Mouse (Mus musculus) heart, embryonic 16.5 days (tissue): ENCODE results near the gene Wdr35. TPM values are rescaled to one million over a fixed set of nuclear protein-coding genes. Genes with fewer than 3 reads are reported as not detected.
A peak's percentile ranks its signal among the peaks of the same experiment; 100 is the strongest.

Source experiments
- ATAC-seq: fragments of 200-750 bp; cut with Nextera tagmentation; replicated peaks from 2 replicates; pipeline ENCODE4 v1.8.0; 2017; ENCODE audit warnings: moderate number of reproducible peaks; ENCODE audit not compliant: insufficient read depth, low FRiP score; ENCODE audit errors: extremely low read depth
- H3K27ac ChIP-seq: fragments of 300-500 bp; sonication (generic); 2 replicates; pipeline ENCODE4 v1.5.1; 2014; ENCODE audit warnings: mild to moderate bottlenecking, low read length, control low read depth, moderate library complexity
- H3K27me3 ChIP-seq: fragments of 300-500 bp; sonication (generic); 2 replicates; pipeline ENCODE4 v1.6.1; 2014; ENCODE audit warnings: low read length, mixed read lengths; ENCODE audit not compliant: control insufficient read depth, insufficient read depth
- H3K36me3 ChIP-seq: fragments of 300-500 bp; sonication (generic); 2 replicates; pipeline ENCODE4 v1.6.1; 2014; ENCODE audit not compliant: control insufficient read depth, insufficient read depth
- H3K4me1 ChIP-seq: fragments of 300-500 bp; sonication (generic); 2 replicates; pipeline ENCODE4 v1.6.1; 2014; ENCODE audit warnings: low read length, mixed read lengths; ENCODE audit not compliant: control insufficient read depth, insufficient read depth
- H3K4me2 ChIP-seq: fragments of 300-500 bp; sonication (generic); 2 replicates; pipeline ENCODE4 v1.6.1; 2014; ENCODE audit warnings: low read depth, mild to moderate bottlenecking, control low read depth, low read length
- H3K4me3 ChIP-seq: fragments of 300-500 bp; sonication (generic); 2 replicates; pipeline ENCODE4 v1.5.1; 2014; ENCODE audit warnings: mild to moderate bottlenecking, control low read depth, low read length
- H3K9ac ChIP-seq: fragments of 300-500 bp; sonication (generic); 2 replicates; pipeline ENCODE4 v1.6.1; 2014; ENCODE audit warnings: low read length, control low read depth
- H3K9me3 ChIP-seq: fragments of 300-500 bp; sonication (generic); replicated peaks from 2 replicates; pipeline ENCODE4 v1.6.1; 2016; ENCODE audit warnings: low read length; ENCODE audit not compliant: control insufficient read depth
- WGBS: fragments of 180-500 bp; shearing (Covaris S2); extraction: QIAGEN DNeasy Blood & Tissue Kit; methylation state at CpG from one replicate; pipeline ENCODE4 v1.1.7; 2014; 5-methylcytosine and 5-hydroxymethylcytosine counted together
- polyA plus RNA-seq: library from polyadenylated mRNA; unstranded; fragments of >200 nt; fragmentation: Nextera tagmentation; extraction: Ambion mirVana; gene quantifications from 2 replicates; pipeline ENCODE4 v1.2.1, GENCODE M21; 2015

Wdr35 gene
- polyA plus RNA-seq, 1 experiment from 2014 or later: 14.7 TPM

DNA sequence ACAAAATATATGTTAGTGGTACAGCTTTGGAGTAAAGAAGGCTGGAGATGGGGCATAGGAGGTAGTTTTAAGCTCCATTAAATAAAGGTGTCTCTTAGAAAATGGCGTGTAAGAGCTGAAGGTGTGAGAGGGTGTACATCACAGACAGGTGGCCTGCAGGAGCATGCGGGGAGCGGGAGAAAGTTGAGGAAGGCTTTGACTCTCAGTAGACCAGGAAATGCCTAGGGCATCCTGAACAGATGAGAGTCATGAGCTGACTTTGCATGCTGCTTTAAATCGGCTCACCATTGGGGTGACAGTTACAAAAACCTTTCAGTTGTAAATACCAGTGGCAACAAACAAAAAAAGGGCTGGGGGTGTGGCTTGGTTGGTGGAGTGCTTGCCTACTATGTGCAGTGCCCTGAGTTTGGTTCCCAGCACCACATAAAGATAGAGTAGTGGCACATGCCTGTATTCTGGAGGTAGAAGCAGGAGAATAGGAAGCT, 32.5 kb upstream of the Wdr35 start:
- 71% methylated on average over 4 of the region's 4 CpGs for WGBS
- no peak overlapping the region for H3K4me3 ChIP-seq
- H3K27ac ChIP-seq: no peak overlapping the region
- H3K4me2 ChIP-seq: no peak overlapping the region
- H3K36me3 ChIP-seq: peaks cover 27% of the 10 kb centered on the region
- no peaks in the 10 kb centered on the region for H3K9me3 ChIP-seq
- ATAC-seq: no peak
- H3K9ac ChIP-seq: no peak overlapping the region
- no peaks in the 10 kb centered on the region for H3K27me3 ChIP-seq
- no peaks in the 10 kb centered on the region for H3K4me1 ChIP-seq

GRCm38 (mm10) chr12:8941699-8942392, 31.8 kb upstream of the Wdr35 start:
- ATAC-seq: no peak
- WGBS: 41% methylated on average over 4 of the region's 4 CpGs

GRCm38 (mm10) chr12:8947163-8947562, 26.5 kb upstream of the Wdr35 start:
- H3K4me3 ChIP-seq: peak overlapping the region; percentile 59
- no peaks in the 10 kb centered on the region for H3K36me3 ChIP-seq
- H3K4me2 ChIP-seq: peak overlapping the region; percentile 99
- no peak overlapping the region for H3K27ac ChIP-seq
- H3K4me1 ChIP-seq: peaks cover 8% of the 10 kb centered on the region
- no peaks in the 10 kb centered on the region for H3K9me3 ChIP-seq
- H3K9ac ChIP-seq: no peak overlapping the region; the same call in 1 of the 2 replicates
- WGBS: 45% methylated on average over 9 of the region's 9 CpGs
- no peak for ATAC-seq
- peaks cover 5% of the 10 kb centered on the region; the same call in 1 of the 2 replicates for H3K27me3 ChIP-seq

More at GRCm38 (mm10) chr12:8941699-8942392, 31.8 kb upstream of the Wdr35 start:
- H3K4me3 ChIP-seq: no peak overlapping the region
- H3K4me2 ChIP-seq: no peak overlapping the region
- H3K27me3 ChIP-seq: no peaks in the 10 kb centered on the region; the same call in 1 of the 2 replicates
- H3K9me3 ChIP-seq: no peaks in the 10 kb centered on the region
- H3K36me3 ChIP-seq: peaks cover 20% of the 10 kb centered on the region
- H3K9ac ChIP-seq: no peak overlapping the region
- no peak overlapping the region for H3K27ac ChIP-seq
- H3K4me1 ChIP-seq: no peaks in the 10 kb centered on the region

DNA sequence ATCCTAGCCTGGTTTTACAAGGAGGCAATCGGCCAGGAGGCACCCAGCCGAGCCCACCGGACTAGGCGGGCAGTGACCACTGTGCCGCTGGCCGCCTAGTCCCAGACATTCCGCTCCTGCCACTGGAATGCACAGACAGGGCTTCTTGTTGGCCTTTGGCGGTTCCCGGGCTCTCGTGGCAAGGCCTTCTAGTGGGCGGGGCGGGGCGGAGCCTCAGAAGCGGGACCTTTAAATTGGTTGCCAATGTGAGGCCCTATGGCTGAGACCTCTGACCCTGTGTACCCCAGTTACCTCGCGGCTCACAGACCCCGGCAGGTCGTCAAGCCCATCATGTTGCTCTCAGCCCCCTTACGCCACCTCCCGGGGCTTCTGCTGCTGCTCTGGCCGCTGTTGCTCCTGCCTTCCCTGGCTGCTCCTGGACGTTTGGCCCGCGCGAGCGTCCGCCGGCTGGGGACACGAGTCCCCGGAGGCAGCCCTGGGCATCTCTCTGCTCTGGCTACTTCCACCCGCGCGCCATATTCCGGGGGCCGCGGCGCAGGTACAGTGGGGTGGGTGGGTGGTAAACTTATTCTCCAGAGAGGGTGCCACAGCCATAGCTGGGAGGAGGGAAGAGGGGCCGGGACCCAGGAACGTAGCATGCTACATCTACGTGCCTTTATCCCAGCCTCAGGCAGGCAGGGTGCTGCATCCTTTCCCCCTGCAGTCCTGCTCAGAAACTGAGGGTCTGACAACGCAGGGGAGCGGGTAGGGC, 25.8 kb upstream of the Wdr35 start, which contains the start of gene Matn3:
Matn3 (plus strand) TSS at position 216 of the 751 bp plus-strand sequence.
- ATAC-seq: peak; percentile 60; the same call in 1 of the 2 replicates
- Histone ChIP-seq H3K9ac (peak within 1 kb of the TSS; percentile 70), H3K27me3 (peaks cover 5% of the 10 kb centered on the region; the same call in 1 of the 2 replicates), H3K9me3 (no peaks in the 10 kb centered on the region), H3K27ac (no peak within 1 kb of the TSS), H3K4me2 (peak within 1 kb of the TSS; percentile 99), H3K4me3 (peak within 1 kb of the TSS; percentile 59), H3K4me1 (peaks cover 8% of the 10 kb centered on the region), H3K36me3 (no peaks in the 10 kb centered on the region)
- WGBS: under 1% methylated on average over 42 of the region's 42 CpGs

DNA sequence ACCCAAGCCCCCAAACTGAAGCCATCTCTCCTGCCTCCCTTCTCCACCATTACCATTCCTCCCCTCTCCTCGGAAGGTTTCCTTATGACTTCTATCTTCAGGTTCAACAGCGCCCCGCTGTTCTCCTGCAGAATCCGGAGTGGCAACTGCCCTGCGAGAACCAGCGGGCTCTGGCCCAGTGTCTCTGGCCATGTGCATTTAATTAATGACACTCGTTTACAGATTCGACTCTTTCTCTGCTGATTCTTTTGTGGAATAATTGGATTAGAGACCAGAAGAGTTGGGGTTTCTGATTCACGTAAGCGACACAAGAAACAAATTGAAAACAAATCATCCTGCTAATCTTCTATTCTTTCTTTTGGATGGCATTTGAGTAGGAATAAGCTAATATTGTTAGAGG, 20.6 kb upstream of the Wdr35 start:
- H3K36me3 ChIP-seq: no peaks in the 10 kb centered on the region
- H3K4me2 ChIP-seq: no peak overlapping the region
- H3K9ac ChIP-seq: no peak overlapping the region
- no peak overlapping the region for H3K4me3 ChIP-seq
- no peak for ATAC-seq
- 86% methylated on average over 10 of the region's 10 CpGs for WGBS
- no peaks in the 10 kb centered on the region for H3K9me3 ChIP-seq
- H3K4me1 ChIP-seq: peaks cover 2% of the 10 kb centered on the region; the same call in 1 of the 2 replicates
- H3K27me3 ChIP-seq: peaks cover 5% of the 10 kb centered on the region; the same call in 1 of the 2 replicates
- H3K27ac ChIP-seq: no peak overlapping the region

DNA sequence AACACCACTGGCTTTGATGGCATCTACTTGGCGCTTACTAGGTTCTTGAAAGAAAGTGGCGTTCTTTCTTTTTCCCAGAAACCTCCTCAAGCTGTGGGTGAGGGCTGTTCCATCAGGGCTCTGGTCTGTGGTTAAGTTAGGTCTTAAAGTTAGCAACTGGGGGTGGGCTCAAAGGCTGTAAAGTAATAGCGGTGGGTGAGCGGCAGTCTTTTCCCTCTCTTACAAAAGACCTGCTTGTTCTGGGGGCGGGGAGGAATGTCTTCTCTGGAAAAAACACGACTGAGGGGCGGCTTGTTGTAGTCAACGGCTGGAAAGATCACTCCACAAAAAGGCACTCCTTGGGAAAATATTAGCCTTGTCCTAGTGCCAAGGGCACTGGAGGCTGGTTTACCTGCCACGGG, 19.5 kb upstream of the Wdr35 start:
- Histone ChIP-seq H3K27me3 (peaks cover 2% of the 10 kb centered on the region; the same call in 1 of the 2 replicates), H3K4me2 (no peak overlapping the region), H3K9me3 (no peaks in the 10 kb centered on the region), H3K4me1 (no peaks in the 10 kb centered on the region), H3K4me3 (no peak overlapping the region), H3K36me3 (no peaks in the 10 kb centered on the region), H3K27ac (no peak overlapping the region), H3K9ac (no peak overlapping the region)
- WGBS: 71% methylated on average over 9 of the region's 9 CpGs
- ATAC-seq: no peak

GRCm38 (mm10) chr12:8961607-8962316, 11.9 kb upstream of the Wdr35 start:
- Histone ChIP-seq H3K4me3 (no peak overlapping the region), H3K4me2 (no peak overlapping the region), H3K4me1 (no peaks in the 10 kb centered on the region), H3K36me3 (no peaks in the 10 kb centered on the region), H3K9me3 (no peaks in the 10 kb centered on the region), H3K27me3 (no peaks in the 10 kb centered on the region), H3K27ac (no peak overlapping the region), H3K9ac (no peak overlapping the region)
- 66% methylated on average over 9 of the region's 9 CpGs for WGBS
- ATAC-seq: no peak

DNA sequence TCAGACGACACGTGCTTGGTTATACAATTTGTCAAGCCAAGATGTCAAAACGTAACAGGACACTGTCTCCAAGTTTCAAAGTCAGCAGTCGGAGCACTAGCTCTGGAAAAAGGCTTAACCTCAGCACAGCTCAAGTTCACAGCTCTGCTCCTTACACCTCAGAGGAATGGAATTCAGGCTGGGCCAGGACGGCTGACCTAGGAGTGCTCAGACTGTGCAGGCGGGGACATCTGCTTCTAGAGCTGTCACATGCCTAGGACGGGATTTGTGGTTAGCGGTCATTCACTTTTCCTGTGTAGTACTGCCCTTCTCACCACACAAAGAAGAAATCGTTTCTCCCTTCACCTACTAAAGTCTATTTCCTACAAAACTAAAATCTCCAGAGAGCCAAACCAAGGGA, 3.9 kb upstream of the Wdr35 start:
- Histone ChIP-seq H3K9ac (peak overlapping the region; percentile 4; the same call in 1 of the 2 replicates), H3K4me1 (peaks cover 15% of the 10 kb centered on the region), H3K4me2 (peak overlapping the region; percentile 34; the same call in 1 of the 2 replicates), H3K36me3 (no peaks in the 10 kb centered on the region), H3K9me3 (no peaks in the 10 kb centered on the region), H3K4me3 (no peak overlapping the region), H3K27me3 (peaks cover 4% of the 10 kb centered on the region; the same call in 1 of the 2 replicates), H3K27ac (peak overlapping the region; percentile 71)
- 6% methylated on average over 9 of the region's 9 CpGs for WGBS
- ATAC-seq: peak; percentile 82
